Mouse (Mus musculus) c-Kit-negative CD71-positive TER-119-positive erythroid progenitor cells, embryonic 14.5 days (primary cell): ENCODE results near the gene Mrps18c.

Experiments used
- DNase-seq: peaks from one replicate; pipeline ENCODE4 v3.0.0-alpha.2; 2013; ENCODE audit warnings: low read depth, low spot score

The Mrps18c gene

GRCm38 (mm10) chr5:100798165-100798860, at the start of gene Mrps18c, which contains the start of gene Helq:
Mrps18c (plus strand) TSS chr5:100798627.
Helq (minus strand) TSS chr5:100798598.
- peak; percentile 93 for DNase-seq

DNA sequence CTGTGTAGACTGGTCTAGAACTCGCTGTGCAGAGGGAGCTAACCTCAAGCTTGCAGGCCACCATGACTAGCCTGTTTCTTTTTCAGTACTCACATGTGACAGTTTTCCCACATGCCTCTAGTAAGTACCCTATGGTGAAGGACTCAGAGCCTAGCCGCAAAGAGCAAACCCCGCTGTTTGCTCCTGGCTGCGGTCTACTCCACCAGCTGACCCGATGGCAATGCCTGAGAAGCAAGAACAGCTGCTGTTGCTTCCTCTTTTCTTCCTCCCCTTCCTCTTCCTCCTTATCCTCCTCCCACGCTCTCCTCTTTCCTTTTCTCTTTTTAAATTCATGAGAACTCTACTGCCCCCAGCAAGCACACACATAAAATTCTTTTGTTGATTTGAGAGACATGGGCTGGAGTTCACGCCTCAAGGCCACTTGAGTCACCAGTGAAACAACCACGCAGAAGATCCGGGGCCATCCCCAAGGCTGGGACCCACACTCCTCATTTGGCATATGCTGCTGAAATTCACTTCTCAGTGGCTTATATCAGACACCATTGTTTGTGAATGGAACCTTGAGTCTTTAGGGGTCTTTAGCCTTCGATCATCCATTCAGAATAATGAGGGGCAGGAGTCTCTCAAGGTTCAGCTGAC, 47.7 kb upstream of the Mrps18c start:
- no peak for DNase-seq

GRCm38 (mm10) chr5:100751655-100752054, 46.8 kb upstream of the Mrps18c start:
- no peak for DNase-seq

GRCm38 (mm10) chr5:100753407-100753806, 45.0 kb upstream of the Mrps18c start:
- no peak for DNase-seq

GRCm38 (mm10) chr5:100758121-100758520, 40.3 kb upstream of the Mrps18c start:
- no peak for DNase-seq

DNA sequence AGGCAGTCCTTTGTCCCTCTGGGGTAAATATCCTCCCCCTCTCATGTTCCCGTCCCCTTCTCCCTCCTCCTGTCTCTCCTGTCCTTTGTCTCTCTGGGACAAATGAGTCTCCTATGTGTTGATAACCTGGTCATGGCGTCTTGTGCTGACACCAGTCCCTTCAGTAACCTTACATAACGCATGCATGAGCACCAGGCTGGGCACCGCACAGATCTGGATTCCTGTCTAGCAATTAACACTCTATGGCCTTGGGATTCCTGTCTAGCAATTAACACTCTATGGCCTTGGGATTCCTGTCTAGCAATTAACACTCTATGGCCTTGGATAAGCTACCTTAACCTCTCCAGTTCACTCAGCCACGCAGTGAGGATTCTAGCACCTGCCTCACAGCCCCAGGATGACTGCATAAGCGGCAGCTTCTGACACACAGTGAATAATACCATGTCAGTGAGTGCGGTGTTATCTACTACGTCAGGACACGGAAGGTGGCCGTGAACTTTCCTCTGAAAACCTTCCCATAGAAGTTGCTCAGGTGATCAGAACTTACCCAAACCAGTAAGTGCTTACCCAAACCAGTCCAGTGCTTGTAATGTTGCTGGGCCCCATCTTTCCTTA, 38.3 kb upstream of the Mrps18c start:
- DNase-seq, result no peak

- DNase-seq, result no peak
Observed at GRCm38 (mm10) chr5:100761736-100762135, 36.7 kb upstream of the Mrps18c start.

- no peak for DNase-seq
Observed at GRCm38 (mm10) chr5:100766026-100766425, 32.4 kb upstream of the Mrps18c start.

- no peak for DNase-seq
Observed at GRCm38 (mm10) chr5:100771575-100771974, 26.9 kb upstream of the Mrps18c start.

GRCm38 (mm10) chr5:100775778-100776404, 22.5 kb upstream of the Mrps18c start:
- DNase-seq, result no peak

DNA sequence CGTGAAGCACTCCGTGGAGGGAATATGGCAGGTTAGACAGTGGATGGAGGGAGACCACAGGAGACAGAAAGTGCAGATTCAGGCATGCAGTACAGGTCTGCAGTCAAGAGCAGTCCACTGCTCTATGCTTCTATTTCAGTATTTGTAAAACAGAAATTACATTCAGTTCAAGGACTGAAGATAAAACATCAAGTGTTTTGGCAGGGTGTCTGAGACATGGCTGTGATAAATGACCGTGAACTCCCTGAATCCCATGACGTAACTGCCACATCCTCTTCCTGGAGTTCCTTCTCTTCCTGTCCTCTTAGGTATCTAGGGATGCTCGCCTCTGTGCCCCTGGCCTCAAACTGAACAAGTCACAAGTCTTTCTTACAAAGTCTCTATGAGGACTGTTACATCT, 21.5 kb upstream of the Mrps18c start:
- DNase-seq, result no peak

DNA sequence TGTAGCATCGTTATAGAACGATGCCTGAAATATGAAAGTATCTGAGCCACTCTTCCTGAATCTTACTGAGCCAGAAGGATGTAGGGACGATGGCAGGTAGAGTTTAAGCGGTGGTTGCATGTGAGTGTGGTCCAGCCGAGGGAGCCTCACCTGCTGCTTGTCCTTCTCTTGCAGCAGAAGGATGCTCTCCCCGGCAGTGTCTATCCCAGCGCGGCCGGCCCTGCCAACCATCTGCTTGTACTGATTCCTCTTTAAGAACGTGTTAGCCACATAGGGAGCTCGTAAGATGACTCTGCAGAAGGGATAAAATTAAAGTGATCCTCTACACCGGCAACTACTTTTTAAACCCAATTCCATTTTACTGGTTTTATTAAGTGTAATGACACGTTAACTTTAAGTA, 19.4 kb upstream of the Mrps18c start:
- no peak for DNase-seq

DNA sequence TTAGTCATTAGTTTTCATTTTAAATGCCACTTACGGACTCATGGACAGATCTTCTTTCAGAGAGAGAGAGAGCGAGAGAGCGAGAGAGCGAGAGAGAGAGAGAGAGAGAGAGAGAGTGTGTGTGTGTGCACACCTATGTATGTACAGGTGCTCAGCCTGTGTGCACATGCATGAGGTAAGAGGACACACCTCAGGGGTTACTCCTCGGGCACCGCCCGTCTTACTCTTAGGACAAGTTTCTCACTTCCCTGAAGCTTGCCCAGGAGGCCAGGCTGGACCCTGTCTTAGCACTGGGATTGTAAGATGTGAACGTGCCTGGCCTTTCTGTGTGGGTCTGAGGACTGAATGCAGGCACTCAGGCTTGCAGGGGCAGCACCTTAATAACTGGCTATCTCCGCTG, 10.9 kb upstream of the Mrps18c start:
- no peak for DNase-seq

- DNase-seq, result no peak
Observed at GRCm38 (mm10) chr5:100792261-100792660, 6.2 kb upstream of the Mrps18c start.

DNA sequence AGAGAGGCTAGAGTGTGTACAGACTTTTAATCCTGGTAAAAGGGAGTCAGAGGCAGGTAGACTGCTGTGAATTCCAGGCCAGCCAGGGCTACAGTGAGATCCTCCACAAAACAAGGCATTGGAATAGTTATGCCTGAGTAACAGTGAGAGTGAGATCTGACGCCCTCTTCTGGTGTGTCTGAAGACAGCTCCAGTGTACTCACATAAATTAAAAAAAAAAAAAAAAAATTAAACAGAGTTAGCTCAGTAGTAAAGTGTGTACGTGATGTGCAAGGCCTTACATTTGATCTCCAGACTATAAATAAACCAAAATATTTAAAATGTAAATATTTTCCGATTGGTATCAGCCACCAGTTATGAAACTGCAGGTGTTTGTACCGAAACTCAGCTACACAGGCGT, 4.3 kb upstream of the Mrps18c start:
- DNase-seq, result no peak

DNA sequence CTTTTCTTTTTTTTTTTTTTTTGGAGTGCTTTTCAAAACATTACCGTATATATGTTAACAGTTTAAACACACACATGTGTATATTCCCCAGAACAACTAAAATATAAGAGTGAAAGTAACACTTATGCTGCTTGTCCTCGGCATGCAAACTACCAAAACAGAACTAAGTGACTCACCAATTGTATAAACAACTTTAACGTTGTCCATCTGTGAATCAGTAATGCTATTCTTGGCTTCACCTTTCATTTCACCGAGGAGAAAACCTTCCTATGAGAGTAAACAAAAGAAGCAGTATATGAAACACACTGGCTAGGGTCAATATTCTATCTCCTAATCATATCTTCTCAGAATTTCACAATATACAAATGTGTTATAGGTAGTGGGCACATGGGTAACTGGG, 19.9 kb downstream of the Mrps18c start:
- DNase-seq, result no peak

DNA sequence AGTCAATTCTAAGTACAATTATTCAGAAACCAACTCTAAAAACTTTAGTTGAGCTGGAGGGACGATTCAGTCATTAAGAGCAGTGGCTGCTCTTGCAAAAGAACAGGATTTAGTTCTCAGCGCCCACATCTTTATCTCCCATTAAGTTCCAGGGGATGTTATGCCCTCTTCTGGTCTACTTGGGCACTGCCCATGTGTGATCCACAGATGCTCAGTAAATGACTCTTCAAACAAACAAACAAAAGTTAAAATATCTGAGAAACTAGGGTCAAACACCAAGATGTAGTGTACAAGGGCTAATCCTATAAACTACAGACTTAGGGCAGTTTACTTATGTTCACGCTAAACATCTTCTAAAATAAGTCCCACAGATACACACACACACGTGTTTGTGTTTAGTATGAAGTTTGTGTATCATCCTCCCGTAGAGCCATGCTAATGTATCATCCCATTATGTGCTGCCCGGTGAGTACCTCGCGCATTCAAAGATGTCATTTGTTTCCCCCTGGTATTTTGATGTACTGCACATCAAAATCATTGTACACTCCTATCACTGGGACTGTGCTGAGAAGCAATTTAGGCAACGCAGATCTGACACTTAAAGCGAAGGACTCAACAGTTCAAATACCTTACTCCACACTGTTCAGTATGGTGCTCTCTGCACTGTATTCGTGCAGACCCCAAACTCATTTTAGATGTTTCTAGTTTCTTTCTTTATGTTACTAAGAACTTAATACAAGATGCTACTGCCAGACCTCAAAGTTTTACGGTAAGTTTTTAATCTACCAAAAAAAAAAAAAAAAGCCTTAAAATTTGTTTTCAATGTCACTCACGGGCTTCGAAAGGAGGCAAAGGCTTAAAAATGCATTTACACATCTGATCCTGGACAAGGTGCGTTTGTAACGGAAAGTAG, 21.4 kb downstream of the Mrps18c start:
- DNase-seq, result peak; percentile 28

GRCm38 (mm10) chr5:100820483-100821184, 22.2 kb downstream of the Mrps18c start, which contains the start of gene Abraxas1:
Abraxas1 (minus strand) TSS chr5:100820965.
- peak; percentile 73 for DNase-seq

DNA sequence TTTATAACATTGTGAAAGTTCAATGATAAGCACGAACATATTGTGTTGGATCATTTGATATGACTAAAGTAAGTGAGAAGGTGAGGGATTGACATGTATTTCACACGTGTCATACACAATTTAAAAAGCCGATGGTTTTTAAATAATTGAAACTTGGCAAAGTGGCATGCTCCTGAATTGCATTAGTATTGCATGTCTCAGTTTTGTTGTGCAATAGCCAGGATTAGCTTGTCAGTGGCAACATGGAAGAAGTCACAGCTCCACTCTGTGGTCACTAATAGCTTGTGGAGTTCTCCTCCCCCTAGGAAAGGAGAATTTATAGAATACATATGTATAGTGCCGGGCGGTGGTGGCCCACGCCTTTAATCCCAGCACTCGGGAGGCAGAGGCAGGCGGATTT, 22.9 kb downstream of the Mrps18c start:
- DNase-seq, result no peak

GRCm38 (mm10) chr5:100822826-100823225, 24.4 kb downstream of the Mrps18c start:
- DNase-seq, result no peak

GRCm38 (mm10) chr5:100825975-100826374, 27.5 kb downstream of the Mrps18c start:
- DNase-seq, result no peak
